Mouse (Mus musculus) limb, embryonic 11.5 days (tissue): Measurements from ENCODE around the gene Aknad1. TPM values are rescaled to one million over a fixed set of nuclear protein-coding genes. Genes with fewer than 3 reads are reported as not detected.

Source experiments
- ATAC-seq: fragments of 200-750 bp; cut with Nextera tagmentation; 2 replicates; pipeline ENCODE4 v1.8.0; 2017; ENCODE audit warnings: low read depth; ENCODE audit not compliant: insufficient number of reproducible peaks, low FRiP score, low TSS enrichment
- DNase-seq: peaks from one replicate; pipeline ENCODE4 v3.0.0-alpha.2; 2015; ENCODE audit warnings: low spot score
- H3K27ac ChIP-seq: fragments of 300-500 bp; sonication (generic); replicated peaks from 2 replicates; pipeline ENCODE4 v1.5.1; 2014; ENCODE audit warnings: low read depth, mild to moderate bottlenecking, low read length
- H3K27me3 ChIP-seq: fragments of 300-500 bp; sonication (generic); 2 replicates; pipeline ENCODE4 v1.6.1; 2014; ENCODE audit warnings: mild to moderate bottlenecking, low read length, mixed read lengths; ENCODE audit not compliant: control insufficient read depth, insufficient read depth
- H3K36me3 ChIP-seq: fragments of 300-500 bp; sonication (generic); 2 replicates; pipeline ENCODE4 v1.6.1; 2014; ENCODE audit warnings: mild to moderate bottlenecking, low read length, moderate library complexity, mixed read lengths; ENCODE audit not compliant: control insufficient read depth, insufficient read depth
- H3K4me1 ChIP-seq: fragments of 300-500 bp; sonication (generic); 2 replicates; pipeline ENCODE4 v1.6.1; 2014; ENCODE audit warnings: low read length, mixed read lengths; ENCODE audit not compliant: control insufficient read depth, insufficient read depth
- H3K4me2 ChIP-seq: fragments of 300-500 bp; sonication (generic); 2 replicates; pipeline ENCODE4 v1.6.1; 2014; ENCODE audit warnings: low read depth, mild to moderate bottlenecking, moderate library complexity; ENCODE audit not compliant: severe bottlenecking
- H3K4me3 ChIP-seq: fragments of 300-500 bp; sonication (generic); 2 replicates; pipeline ENCODE4 v1.5.1; 2014; ENCODE audit warnings: low read depth, low read length
- H3K9ac ChIP-seq: fragments of 300-500 bp; sonication (generic); 2 replicates; pipeline ENCODE4 v1.6.1; 2014; ENCODE audit warnings: mild to moderate bottlenecking, low read length
- H3K9me3 ChIP-seq: fragments of 300-500 bp; sonication (generic); 2 replicates; pipeline ENCODE4 v1.6.1; 2016; ENCODE audit warnings: low read length; ENCODE audit not compliant: control insufficient read depth
- WGBS: fragments of 180-500 bp; shearing (Covaris S2); extraction: QIAGEN DNeasy Blood & Tissue Kit; methylation state at CpG from one replicate; pipeline ENCODE4 v1.1.7; 2014; 5-methylcytosine and 5-hydroxymethylcytosine counted together
- polyA plus RNA-seq: library from polyadenylated mRNA; unstranded; fragments of >200 nt; fragmentation: Nextera tagmentation; extraction: Ambion mirVana; gene quantifications from 2 replicates; pipeline ENCODE4 v1.2.1, GENCODE M21; 2014

The Aknad1 gene
- polyA plus RNA-seq, 1 experiment from 2014 or later = 0.40 TPM

- Histone ChIP-seq H3K27me3 (no peaks in the 10 kb centered on the region), H3K4me3 (no peak overlapping the region), H3K36me3 (no peaks in the 10 kb centered on the region), H3K4me1 (peaks cover 4% of the 10 kb centered on the region; the same call in 1 of the 2 replicates), H3K27ac (no peak overlapping the region), H3K4me2 (no peak overlapping the region), H3K9me3 (no peaks in the 10 kb centered on the region), H3K9ac (no peak overlapping the region)
- ATAC-seq (no peak), DNase-seq (no peak)
- 95% methylated on average over 7 of the region's 7 CpGs for WGBS
These were observed 13.0 kb upstream of the Aknad1 start for GRCm38 (mm10) chr3:108726413-108726812.

GRCm38 (mm10) chr3:108727344-108727743 lies 12.1 kb upstream of the Aknad1 start:
- no peak for ATAC-seq
- Histone ChIP-seq H3K9me3 (no peaks in the 10 kb centered on the region), H3K9ac (no peak overlapping the region), H3K4me2 (no peak overlapping the region), H3K27me3 (no peaks in the 10 kb centered on the region), H3K36me3 (no peaks in the 10 kb centered on the region), H3K4me3 (no peak overlapping the region), H3K27ac (no peak overlapping the region), H3K4me1 (peaks cover 4% of the 10 kb centered on the region; the same call in 1 of the 2 replicates)
- DNase-seq = no peak

GRCm38 (mm10) chr3:108727776-108728175 lies 11.7 kb upstream of the Aknad1 start:
- DNase-seq = no peak

GRCm38 (mm10) chr3:108730316-108730715 lies 9.1 kb upstream of the Aknad1 start:
- 36% methylated on average over 12 of the region's 12 CpGs for WGBS
- Histone ChIP-seq H3K36me3 (no peaks in the 10 kb centered on the region), H3K4me1 (0 out of 2 replicates have a peak, but pooled peaks cover 2% of the 10 kb centered on the region), H3K9ac (no peak overlapping the region), H3K27ac (no peak overlapping the region), H3K9me3 (0 out of 2 replicates have a peak, but pooled peaks cover 3% of the 10 kb centered on the region), H3K27me3 (no peaks in the 10 kb centered on the region), H3K4me3 (no peak overlapping the region), H3K4me2 (no peak overlapping the region)
- DNase-seq (no peak), ATAC-seq (no peak)

More at GRCm38 (mm10) chr3:108727776-108728175, 11.7 kb upstream of the Aknad1 start:
- Histone ChIP-seq H3K4me3 (no peak overlapping the region), H3K36me3 (no peaks in the 10 kb centered on the region), H3K9ac (no peak overlapping the region), H3K4me1 (peaks cover 4% of the 10 kb centered on the region; the same call in 1 of the 2 replicates), H3K4me2 (no peak overlapping the region), H3K27ac (no peak overlapping the region), H3K27me3 (no peaks in the 10 kb centered on the region), H3K9me3 (no peaks in the 10 kb centered on the region)
- WGBS = 92% methylated on average over 3 of the region's 3 CpGs
- no peak for ATAC-seq

GRCm38 (mm10) chr3:108737761-108738160 lies 1.7 kb upstream of the Aknad1 start:
- 94% methylated on average over 3 of the region's 3 CpGs for WGBS
- no peak for DNase-seq
- no peaks in the 10 kb centered on the region for H3K27me3 ChIP-seq
- no peak overlapping the region for H3K4me3 ChIP-seq
- ATAC-seq = no peak
- H3K4me2 ChIP-seq = no peak overlapping the region
- H3K27ac ChIP-seq = no peak overlapping the region
- 0 out of 2 replicates have a peak, but pooled peaks cover 3% of the 10 kb centered on the region for H3K9me3 ChIP-seq
- no peak overlapping the region for H3K9ac ChIP-seq
- H3K4me1 ChIP-seq = peaks cover 11% of the 10 kb centered on the region; the same call in 1 of the 2 replicates
- no peaks in the 10 kb centered on the region for H3K36me3 ChIP-seq

DNA sequence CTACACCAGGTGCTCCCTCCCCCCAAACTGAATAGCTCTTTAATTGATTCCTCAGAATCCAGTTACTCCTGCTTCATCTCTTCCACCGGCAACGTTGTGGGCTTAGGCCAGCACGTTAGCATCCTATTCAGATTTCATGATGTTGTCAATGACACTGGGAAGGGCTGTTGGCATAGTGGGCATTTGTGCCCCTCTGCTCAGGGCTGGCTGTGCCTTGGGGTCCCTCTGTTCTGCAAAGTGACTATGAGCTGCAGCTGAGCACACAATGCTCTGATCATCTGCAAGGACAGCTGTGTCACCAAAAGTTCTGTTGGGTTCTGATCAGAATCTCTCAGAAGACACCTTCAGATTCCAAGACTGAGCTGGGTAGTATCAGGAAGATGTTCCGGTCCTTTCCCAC lies 4.6 kb downstream of the Aknad1 start:
- ATAC-seq = no peak
- Histone ChIP-seq H3K27me3 (no peaks in the 10 kb centered on the region), H3K27ac (no peak overlapping the region), H3K4me1 (peaks cover 16% of the 10 kb centered on the region), H3K4me2 (no peak overlapping the region), H3K9me3 (no peaks in the 10 kb centered on the region), H3K36me3 (no peaks in the 10 kb centered on the region), H3K9ac (no peak overlapping the region), H3K4me3 (no peak overlapping the region)
- 87% methylated on average over 4 of the region's 4 CpGs for WGBS
- DNase-seq = no peak

DNA sequence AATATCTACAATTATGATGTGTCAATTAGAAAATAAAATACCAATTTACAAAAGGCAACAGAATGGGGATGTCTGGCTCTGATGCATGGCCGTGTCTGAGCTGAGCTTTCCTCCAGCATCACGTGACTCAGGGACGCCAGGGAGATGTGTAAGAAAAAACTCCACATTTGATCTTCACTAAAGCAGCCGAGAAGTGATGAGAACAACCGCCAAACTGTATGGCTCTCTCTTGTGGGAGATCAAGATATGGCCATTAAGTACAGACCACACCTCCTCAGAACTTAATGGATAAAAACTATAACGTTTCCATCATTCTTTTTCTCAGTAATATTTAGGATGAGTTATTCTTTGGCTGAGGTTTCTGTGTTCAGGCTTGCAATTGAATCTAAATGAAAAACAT lies 11.6 kb downstream of the Aknad1 start:
- 38% methylated on average over 6 of the region's 6 CpGs for WGBS
- no peak for DNase-seq
- peaks cover 5% of the 10 kb centered on the region; the same call in 1 of the 2 replicates for H3K4me1 ChIP-seq
- H3K36me3 ChIP-seq = no peaks in the 10 kb centered on the region
- no peak overlapping the region for H3K27ac ChIP-seq
- no peak overlapping the region for H3K4me3 ChIP-seq
- H3K27me3 ChIP-seq = no peaks in the 10 kb centered on the region
- ATAC-seq = no peak
- no peak overlapping the region for H3K4me2 ChIP-seq
- H3K9ac ChIP-seq = no peak overlapping the region
- no peaks in the 10 kb centered on the region for H3K9me3 ChIP-seq

- Histone ChIP-seq H3K4me2 (no peak overlapping the region), H3K4me3 (no peak overlapping the region), H3K9ac (no peak overlapping the region), H3K27me3 (no peaks in the 10 kb centered on the region), H3K9me3 (no peaks in the 10 kb centered on the region), H3K27ac (no peak overlapping the region), H3K36me3 (no peaks in the 10 kb centered on the region), H3K4me1 (peaks cover 5% of the 10 kb centered on the region; the same call in 1 of the 2 replicates)
- WGBS = 89% methylated on average over 6 of the region's 6 CpGs
- no peak for DNase-seq
- ATAC-seq = no peak
These were observed 12.2 kb downstream of the Aknad1 start for GRCm38 (mm10) chr3:108751691-108752090.

- no peak overlapping the region for H3K27ac ChIP-seq
- H3K4me1 ChIP-seq = peaks cover 5% of the 10 kb centered on the region; the same call in 1 of the 2 replicates
- no peaks in the 10 kb centered on the region for H3K9me3 ChIP-seq
- 88% methylated on average over 1 of the region's 1 CpGs for WGBS
- no peak overlapping the region for H3K9ac ChIP-seq
- no peak overlapping the region for H3K4me2 ChIP-seq
- no peaks in the 10 kb centered on the region for H3K36me3 ChIP-seq
- DNase-seq = no peak
- H3K4me3 ChIP-seq = no peak overlapping the region
- no peak for ATAC-seq
- no peaks in the 10 kb centered on the region for H3K27me3 ChIP-seq
These were observed 15.1 kb downstream of the Aknad1 start for GRCm38 (mm10) chr3:108754541-108754940.
